Mouse (Mus musculus): ENCODE results near the gene Olfr518.

GRCm38 (mm10) chr7:108903969-108904368, 19.2 kb upstream of the Olfr518 start:
- no peak for TF ChIP-seq CTCF (IDR thresholded peaks at IDR 0.05; ENCODE audit: borderline replicate concordance, insufficient read depth, low read length)
- TF ChIP-seq POLR2A (IDR thresholded peaks at IDR 0.05; ENCODE audit: low read depth, low read length), result no peak
